Mouse (Mus musculus): Measurements from ENCODE around the gene Rubcn.

DNA sequence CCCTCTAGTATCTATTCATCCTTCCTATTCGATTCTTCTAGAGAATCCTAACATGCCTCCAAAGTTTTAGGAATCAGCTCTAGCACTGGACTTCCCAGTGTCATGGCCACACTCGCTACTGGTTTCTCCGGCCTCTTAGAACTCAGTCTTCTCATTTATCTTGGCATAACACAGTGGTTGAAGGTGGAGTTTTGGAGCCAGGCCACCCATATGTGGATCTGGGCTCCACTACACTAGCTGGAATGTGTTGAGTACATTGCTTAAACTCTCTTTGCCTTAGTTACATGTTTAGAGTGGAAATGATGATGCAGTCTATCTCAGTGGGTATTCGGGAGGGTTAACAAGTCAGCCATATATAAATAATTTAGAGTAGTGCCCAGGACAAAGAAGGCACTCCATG is 59.5 kb downstream of the Rubcn start:
- TF ChIP-seq POLR2A (IDR thresholded peaks at IDR 0.05; ENCODE audit: control insufficient read depth, low read depth, low read length): no peak
- TF ChIP-seq CTCF (IDR thresholded peaks at IDR 0.05; ENCODE audit: control insufficient read depth, insufficient read depth, insufficient replicate concordance, low read depth, low read length): no peak

Data from testis, adult 2 months (tissue).